In genomic region chr19:5992012-5992411, GRCm38 (mm10) we compare ENCODE assay signal across 28 mouse cellular contexts. TPM values are rescaled to one million over a fixed set of nuclear protein-coding genes. Genes with fewer than 3 reads are reported as not detected.
DNase-seq lines count a peak whose midpoint lies in the region; ATAC-seq and TF ChIP-seq lines count a peak whose summit lies in the region.
"Had no signal": no experiment of that assay in that cellular context is flagged by ENCODE, and none has a peak within 500 bp of the region (broad histone marks: within the 10 kb centered on the region; RNA-seq: fewer than 3 reads in every experiment).

No protein-coding gene starts in this region.

- WGBS in kidney, adult 2 months = 82% methylated on average over 7 of the region's 7 CpGs

- no peak for TF ChIP-seq RAD21 in CH12.LX (IDR thresholded peaks at IDR 0.05; ENCODE audit: low read depth, low read length)

- ATAC-seq in granulocyte monocyte progenitor cell, adult 5-6 weeks (replicated peaks; ENCODE audit: poor library complexity, severe bottlenecking) = peak; percentile 63
- ATAC-seq: forebrain, embryonic 14.5 days; inflammation-experienced regulatory T-cells, adult 6 months; midbrain, embryonic 15.5 days had no signal

- dilution Hi-C loops in CH12.LX (cut with MboI; ENCODE audit: extremely low pct_ligation_motif_present, extremely low pct_unique_long_range_greater_than_20kb, low sequenced_read_pairs) = no loop called here

- H3K9me3 ChIP-seq in CH12.LX (replicated peaks; ENCODE audit: low read length) = no peaks in the 10 kb centered on the region
- H3K9me3 ChIP-seq in megakaryocyte, embryonic 14.5 days = no peaks in the 10 kb centered on the region
- H3K9me3 ChIP-seq: embryonic facial prominence, embryonic 10.5 days; hindbrain, embryonic 12.5 days; limb, embryonic 13.5 days; lung, embryonic 15.5 days; midbrain, embryonic 15.5 days; neural tube, embryonic 15.5 days; stomach, embryonic 15.5 days had no signal

- TF ChIP-seq CTCF in CH12.LX (conservative IDR thresholded peaks at IDR 0.05 in 1 of 2, IDR thresholded peaks at IDR 0.05 in 1 of 2; ENCODE audit: low read depth in 2 of 2, low read length in 2 of 2) = no peak
- TF ChIP-seq CTCF in kidney, adult 2 months (conservative IDR thresholded peaks at IDR 0.05; ENCODE audit: insufficient read depth, insufficient read length, low read depth, low read length) = no peak

- peak; percentile 89 for DNase-seq in 3T3-L1 (ENCODE audit: low read depth, low spot score)
- no peak for DNase-seq in CH12.LX (ENCODE audit: extremely low read depth)
- no peak for DNase-seq in kidney, adult 2 months
- DNase-seq in lung, adult 18-20 months = no peak
- no peak for DNase-seq in spleen, postnatal 36 days (ENCODE audit: low spot score in 2 of 2)
- DNase-seq: adrenal gland, postnatal 36 days; cerebellum, adult 18-20 months; cerebellum, postnatal 36 days; gastrocnemius, postnatal 14 days; kidney, adult 8-10 months; kidney, postnatal 36 days; right cerebral cortex, postnatal 14 days had no signal

- H3K4me2 ChIP-seq in CH12.LX (ENCODE audit: insufficient read depth, low read depth, poor library complexity, severe bottlenecking) = no peak overlapping the region
- H3K4me2 ChIP-seq: hindbrain, embryonic 12.5 days; limb, embryonic 13.5 days; lung, embryonic 15.5 days; midbrain, embryonic 15.5 days; neural tube, embryonic 15.5 days; stomach, embryonic 15.5 days had no signal

- in situ Hi-C loops in CH12.LX (cut with MboI; ENCODE audit: low pct_ligation_motif_present, low pct_unique_long_range_greater_than_20kb, low sequenced_read_pairs) = no loop called here

- H3K27me3 ChIP-seq in CH12.LX (replicated peaks) = no peaks in the 10 kb centered on the region
- H3K27me3 ChIP-seq in megakaryocyte, embryonic 14.5 days (replicated peaks) = no peaks in the 10 kb centered on the region
- H3K27me3 ChIP-seq in kidney, adult 2 months (replicated peaks; ENCODE audit: control insufficient read depth, insufficient read depth, low read length) = no peaks in the 10 kb centered on the region
- H3K27me3 ChIP-seq: hindbrain, embryonic 12.5 days; limb, embryonic 13.5 days; lung, embryonic 15.5 days; midbrain, embryonic 15.5 days; neural tube, embryonic 15.5 days; stomach, embryonic 15.5 days had no signal

- no peak overlapping the region for H3K27ac ChIP-seq in CH12.LX (ENCODE audit: insufficient read depth, low read depth)
- H3K27ac ChIP-seq in kidney, adult 2 months (ENCODE audit: insufficient read depth, low read depth, low read length) = no peak overlapping the region
- H3K27ac ChIP-seq: embryonic facial prominence, embryonic 10.5 days; hindbrain, embryonic 12.5 days; limb, embryonic 13.5 days; lung, embryonic 15.5 days; midbrain, embryonic 15.5 days; neural tube, embryonic 15.5 days; stomach, embryonic 15.5 days had no signal

- peaks cover 62 to 83% of the 10 kb centered on the region in 2 experiments for H3K36me3 ChIP-seq in CH12.LX (replicated peaks in 1 of 2; ENCODE audit: control insufficient read depth in 1 of 2, insufficient read depth in 1 of 2, low read length in 1 of 2)
- H3K36me3 ChIP-seq in megakaryocyte, embryonic 14.5 days (replicated peaks; ENCODE audit: low read length) = peaks cover 71% of the 10 kb centered on the region
- no peaks in the 10 kb centered on the region for H3K36me3 ChIP-seq in kidney, adult 2 months (ENCODE audit: control insufficient read depth, insufficient read depth, low read length)
- H3K36me3 ChIP-seq: embryonic facial prominence, embryonic 10.5 days; hindbrain, embryonic 12.5 days; midbrain, embryonic 15.5 days; neural tube, embryonic 15.5 days had no signal

- peaks cover 0 to 29% of the 10 kb centered on the region in 2 experiments; a peak in 2 of 4 replicates for H3K4me1 ChIP-seq in CH12.LX (ENCODE audit: control insufficient read depth in 1 of 2, insufficient read depth in 2 of 2)
- peaks cover 71% of the 10 kb centered on the region for H3K4me1 ChIP-seq in megakaryocyte, embryonic 14.5 days
- H3K4me1 ChIP-seq in kidney, adult 2 months (ENCODE audit: control insufficient read depth, insufficient read depth, low read length) = 0 out of 2 replicates have a peak, but pooled peaks cover 2% of the 10 kb centered on the region

- H3K9ac ChIP-seq in CH12.LX (ENCODE audit: insufficient read depth, low read depth) = no peak overlapping the region
- H3K9ac ChIP-seq: lung, embryonic 15.5 days; midbrain, embryonic 15.5 days; neural tube, embryonic 15.5 days; stomach, embryonic 15.5 days had no signal

- no peak overlapping the region for H3K4me3 ChIP-seq in CH12.LX (replicated peaks in 1 of 3; ENCODE audit: low read depth in 2 of 3, low read length in 2 of 3, poor library complexity in 1 of 3)
- H3K4me3 ChIP-seq in megakaryocyte, embryonic 14.5 days (replicated peaks) = peak overlapping the region; percentile 64
- no peak overlapping the region for H3K4me3 ChIP-seq in kidney, adult 2 months (ENCODE audit: insufficient read depth, low read depth, low read length)
- H3K4me3 ChIP-seq: embryonic facial prominence, embryonic 10.5 days; hindbrain, embryonic 12.5 days; limb, embryonic 13.5 days; lung, embryonic 15.5 days; midbrain, embryonic 15.5 days; neural tube, embryonic 15.5 days; stomach, embryonic 15.5 days had no signal

- TF ChIP-seq EP300 in CH12.LX (IDR thresholded peaks at IDR 0.05; ENCODE audit: low read length) = no peak

- TF ChIP-seq POLR2A in CH12.LX (IDR thresholded peaks at IDR 0.05; ENCODE audit: low read depth, low read length) = no peak
- TF ChIP-seq POLR2A in kidney, adult 2 months (IDR thresholded peaks at IDR 0.05; ENCODE audit: low read depth, low read length) = no peak

- no peaks in the 10 kb centered on the region for H3K79me2 ChIP-seq in CH12.LX (replicated peaks; ENCODE audit: control insufficient read depth, extremely low read depth, insufficient read depth, poor library complexity, severe bottlenecking)

TF ChIP-seq in CH12.LX, 34 proteins besides CTCF, POLR2A, EP300 and RAD21:
- TF ChIP-seq TCF12 (IDR thresholded peaks at IDR 0.05; ENCODE audit: low read depth, low read length) (no peak), JUN (IDR thresholded peaks at IDR 0.05; ENCODE audit: insufficient read depth, low read depth, low read length) (no peak), E2F4 (IDR thresholded peaks at IDR 0.05; ENCODE audit: insufficient replicate concordance, low read depth, low read length) (no peak), MEF2A (IDR thresholded peaks at IDR 0.05; ENCODE audit: borderline replicate concordance, low read depth, low read length) (no peak), JUND (conservative IDR thresholded peaks at IDR 0.05; ENCODE audit: low read depth, low read length) (0 out of 2 replicates have a peak, but pooled peaks have one; percentile 23), BHLHE40 (IDR thresholded peaks at IDR 0.05; ENCODE audit: low read depth, low read length) (peak; percentile 60), ZMIZ1 (IDR thresholded peaks at IDR 0.05; ENCODE audit: low read depth, low read length) (no peak), MXI1 (IDR thresholded peaks at IDR 0.05; ENCODE audit: low read depth, low read length) (no peak), MYC (IDR thresholded peaks at IDR 0.05; ENCODE audit: low read depth, low read length) (no peak)
TF ChIP-seq in CH12.LX: peak in this region for 2.

RNA-seq across cellular contexts. Expression of gene Slc22a20, which starts 6.1 kb away (rescaled TPM):
- not detected in 2 replicates for total RNA-seq in CH12.LX (2012; rRNA removed)
- total RNA-seq in CH12.LX (2014; rRNA removed) = not detected in 2 replicates
- polyA plus RNA-seq in CH12.LX (2012; ENCODE audit: insufficient read length, low read depth) = not detected in 2 replicates
- total RNA-seq in granulocyte monocyte progenitor cell, adult 5-6 weeks (2014; fragmentation: Nextera tagmentation) = not detected in 2 replicates
- total RNA-seq in granulocyte monocyte progenitor cell, adult 5-6 weeks (2017) = not detected in 2 replicates
- not detected in 2 replicates for polyA plus RNA-seq in megakaryocyte, embryonic 14.5 days (2012; ENCODE audit: insufficient read depth, low replicate concordance)
- not detected in 2 replicates for polyA plus RNA-seq in kidney, adult 2 months (2012; rRNA removed)
- total RNA-seq: adrenal gland, postnatal 36 days; gastrocnemius, postnatal 14 days; layer of hippocampus, postnatal 10 days; megakaryocyte-erythroid progenitor cell, adult 5-6 weeks had no signal
- polyA plus RNA-seq: embryonic facial prominence, embryonic 10.5 days; forebrain, embryonic 14.5 days; heart, postnatal 0 days; hindbrain, embryonic 12.5 days; inflammation-experienced regulatory T-cells, adult 6 months; limb, embryonic 13.5 days; lung, embryonic 15.5 days; midbrain, embryonic 15.5 days; neural tube, embryonic 15.5 days; spleen, adult 2 months; stomach, embryonic 15.5 days; thymus, postnatal 0 days had no signal

RNA-seq across cellular contexts. Expression of gene Capn1, which starts 23.7 kb away (rescaled TPM):
- total RNA-seq in CH12.LX (2012; rRNA removed) = 34.6 and 40.2 TPM in 2 replicates
- total RNA-seq in CH12.LX (2014; rRNA removed) = 19.3 and 20.0 TPM in 2 replicates
- 42.9 and 43.7 TPM in 2 replicates for polyA plus RNA-seq in CH12.LX (2012; ENCODE audit: insufficient read length, low read depth)
- 35.2 and 38.6 TPM in 2 replicates for total RNA-seq in granulocyte monocyte progenitor cell, adult 5-6 weeks (2014; fragmentation: Nextera tagmentation)
- total RNA-seq in granulocyte monocyte progenitor cell, adult 5-6 weeks (2017) = 32.2 and 37.7 TPM in 2 replicates
- 66.2 and 91.7 TPM in 2 replicates for polyA plus RNA-seq in megakaryocyte, embryonic 14.5 days (2012; ENCODE audit: insufficient read depth, low replicate concordance)
- 36.0 and 38.0 TPM in 2 replicates for polyA plus RNA-seq in kidney, adult 2 months (2012; rRNA removed)

RNA-seq across cellular contexts. Expression of gene Pola2, which starts 28.0 kb away (rescaled TPM):
- total RNA-seq in CH12.LX (2012; rRNA removed) = 60.3 and 80.5 TPM in 2 replicates
- total RNA-seq in CH12.LX (2014; rRNA removed) = 66.1 and 71.7 TPM in 2 replicates
- polyA plus RNA-seq in CH12.LX (2012; ENCODE audit: insufficient read length, low read depth) = 91.4 and 91.7 TPM in 2 replicates
- 122 and 129 TPM in 2 replicates for total RNA-seq in granulocyte monocyte progenitor cell, adult 5-6 weeks (2014; fragmentation: Nextera tagmentation)
- 56.9 and 64.9 TPM in 2 replicates for total RNA-seq in granulocyte monocyte progenitor cell, adult 5-6 weeks (2017)
- polyA plus RNA-seq in megakaryocyte, embryonic 14.5 days (2012; ENCODE audit: insufficient read depth, low replicate concordance) = 11.0 and 14.1 TPM in 2 replicates
- polyA plus RNA-seq in kidney, adult 2 months (2012; rRNA removed) = 24.9 and 26.2 TPM in 2 replicates

RNA-seq across cellular contexts. Expression of gene Syvn1, which starts 54.4 kb away (rescaled TPM):
- total RNA-seq in CH12.LX (2012; rRNA removed) = 26.8 and 32.0 TPM in 2 replicates
- 13.5 and 16.5 TPM in 2 replicates for total RNA-seq in CH12.LX (2014; rRNA removed)
- 82.5 and 106 TPM in 2 replicates for polyA plus RNA-seq in CH12.LX (2012; ENCODE audit: insufficient read length, low read depth)
- total RNA-seq in granulocyte monocyte progenitor cell, adult 5-6 weeks (2014; fragmentation: Nextera tagmentation) = 33.6 and 46.5 TPM in 2 replicates
- total RNA-seq in granulocyte monocyte progenitor cell, adult 5-6 weeks (2017) = 3.8 and 8.2 TPM in 2 replicates
- polyA plus RNA-seq in megakaryocyte, embryonic 14.5 days (2012; ENCODE audit: insufficient read depth, low replicate concordance) = 129 and 202 TPM in 2 replicates
- 31.5 and 32.8 TPM in 2 replicates for polyA plus RNA-seq in kidney, adult 2 months (2012; rRNA removed)
